Mouse (Mus musculus): ENCODE data around the gene Aqp1.

Aqp1 gene

GRCm38 (mm10) chr6:55335989-55336514 lies at the start of gene Aqp1:
TSS of gene Aqp1 (plus strand) at chr6:55336432.
- DNase-seq (ENCODE audit: low spot score), result peak; percentile 42

DNA sequence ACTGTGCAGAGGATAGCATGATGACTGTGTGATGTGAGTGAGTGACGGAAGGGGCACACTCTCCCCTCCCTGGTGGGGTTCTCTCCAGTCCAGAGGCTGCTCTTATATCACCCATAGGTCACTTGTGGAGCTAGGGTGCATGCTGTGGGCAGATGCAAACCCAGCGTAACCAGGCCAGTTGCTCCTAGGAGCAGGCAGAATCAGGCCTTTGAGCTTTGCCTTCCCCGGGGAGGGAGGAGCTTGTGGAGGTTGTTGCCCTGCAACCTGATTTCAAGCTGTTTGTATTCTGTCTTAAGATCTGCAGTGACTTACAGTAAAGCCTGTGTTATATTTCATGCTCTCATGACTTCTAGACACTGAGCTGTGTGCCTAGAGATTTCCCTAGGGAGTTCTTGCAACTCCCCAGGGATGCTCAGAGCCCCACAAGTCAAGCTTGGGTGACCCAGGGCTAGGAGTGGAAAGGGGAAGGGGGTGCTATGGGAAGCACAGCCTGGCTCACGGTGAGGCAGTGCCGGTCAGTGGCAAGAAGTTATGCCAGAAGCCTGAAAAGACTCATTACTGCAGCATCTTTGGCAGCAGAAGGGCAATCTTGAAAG lies 48.1 kb upstream of the Aqp1 start:
- no peak for DNase-seq (ENCODE audit: low spot score)

DNA sequence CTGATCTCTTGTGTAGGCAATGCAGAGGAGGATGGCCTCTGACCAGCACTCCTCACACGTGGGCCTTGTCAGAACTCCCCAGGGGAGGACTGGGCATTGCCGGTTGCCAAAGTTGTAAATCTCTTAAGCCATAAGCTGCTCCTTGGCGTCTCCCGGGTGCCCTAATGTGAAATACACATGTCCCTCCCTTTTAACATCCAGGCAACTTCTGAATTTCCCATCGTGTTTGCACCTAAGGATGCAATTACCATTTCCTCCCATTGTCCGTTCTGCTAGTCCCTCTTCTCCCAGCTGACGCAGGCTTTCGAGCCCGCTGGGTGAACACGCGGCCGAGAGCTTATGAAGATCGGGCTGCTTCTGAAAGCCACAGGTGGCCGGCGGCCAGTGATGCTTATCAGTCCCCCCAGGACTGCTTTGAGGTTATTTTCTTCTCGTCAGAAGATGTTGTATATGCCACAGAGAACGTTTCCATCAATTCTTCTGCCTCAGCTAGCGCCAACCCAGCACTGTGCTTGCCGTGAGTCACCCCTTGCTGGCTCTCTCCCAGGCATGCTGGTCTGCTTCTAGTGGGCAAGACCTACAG lies 41.6 kb upstream of the Aqp1 start:
- peak; percentile 73 for DNase-seq (ENCODE audit: low spot score)

GRCm38 (mm10) chr6:55295325-55295724 lies 40.9 kb upstream of the Aqp1 start:
- peak; percentile 44 for DNase-seq (ENCODE audit: low spot score)

DNA sequence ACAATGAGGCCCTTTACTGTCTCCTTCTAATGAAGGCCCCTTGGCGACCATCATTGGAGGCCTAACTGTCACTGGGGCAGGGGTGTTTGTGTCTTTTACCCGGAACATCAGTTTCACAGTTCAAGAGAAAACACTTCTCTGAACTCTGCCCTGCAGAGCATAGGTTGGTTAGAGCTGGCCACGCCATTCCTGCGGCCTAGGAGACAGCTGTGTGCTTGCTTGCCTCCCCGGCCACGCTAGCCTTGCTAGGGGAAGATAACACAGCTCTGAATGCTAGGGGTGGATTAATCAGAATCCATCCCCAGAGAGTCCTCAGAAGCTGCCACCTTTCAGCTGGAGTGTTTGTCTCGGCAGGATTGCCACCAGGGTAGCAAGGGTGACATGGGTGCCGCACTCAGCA lies 36.8 kb upstream of the Aqp1 start:
- no peak for DNase-seq (ENCODE audit: low spot score)

GRCm38 (mm10) chr6:55299917-55300316 lies 36.3 kb upstream of the Aqp1 start:
- DNase-seq (ENCODE audit: low spot score), result no peak

DNA sequence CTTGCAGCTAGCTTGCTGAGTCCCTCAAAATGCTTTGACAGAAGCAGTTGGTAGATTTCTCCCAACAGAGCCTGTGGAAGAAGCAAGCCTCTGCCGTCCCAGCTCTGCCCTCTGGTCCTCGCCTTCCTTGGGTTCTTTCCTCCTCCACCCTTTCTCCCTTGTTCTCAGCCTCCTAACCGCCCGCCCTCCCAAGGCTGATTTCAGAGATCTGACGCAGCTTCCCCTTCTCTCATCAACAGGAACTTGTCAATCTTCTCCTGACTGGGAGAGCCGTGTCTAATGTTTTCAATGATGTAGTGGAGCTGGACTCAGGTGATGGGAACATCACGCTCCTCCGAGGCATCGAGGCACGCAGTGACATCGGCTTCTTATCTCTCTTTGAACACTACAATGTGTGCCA lies 35.5 kb upstream of the Aqp1 start:
- DNase-seq (ENCODE audit: low spot score), result no peak

DNA sequence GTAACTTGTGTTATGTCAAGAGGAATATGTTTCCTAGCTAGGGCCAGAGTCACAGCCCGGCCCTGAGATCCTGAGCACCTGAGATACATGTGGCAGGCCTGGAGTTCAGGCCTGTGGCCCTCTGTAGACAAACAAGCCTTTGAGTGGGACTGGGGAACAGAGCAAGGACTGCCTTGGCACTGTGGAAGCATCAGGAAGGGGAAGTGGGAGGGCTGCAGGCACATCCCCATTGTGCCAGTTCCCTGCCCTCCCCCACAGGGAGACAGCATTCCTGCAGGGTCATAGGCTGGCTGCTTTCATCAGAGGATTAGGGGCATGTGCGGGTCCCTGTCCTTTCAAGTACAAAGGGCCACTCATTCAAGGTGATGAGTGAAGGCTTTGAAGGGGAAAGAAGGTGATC lies 26.1 kb upstream of the Aqp1 start:
- no peak for DNase-seq (ENCODE audit: low spot score)

- no peak for DNase-seq (ENCODE audit: low spot score)
These were observed 24.3 kb upstream of the Aqp1 start for GRCm38 (mm10) chr6:55311962-55312361.

- DNase-seq (ENCODE audit: low spot score), result no peak
These were observed 22.3 kb upstream of the Aqp1 start for GRCm38 (mm10) chr6:55313893-55314292.

DNA sequence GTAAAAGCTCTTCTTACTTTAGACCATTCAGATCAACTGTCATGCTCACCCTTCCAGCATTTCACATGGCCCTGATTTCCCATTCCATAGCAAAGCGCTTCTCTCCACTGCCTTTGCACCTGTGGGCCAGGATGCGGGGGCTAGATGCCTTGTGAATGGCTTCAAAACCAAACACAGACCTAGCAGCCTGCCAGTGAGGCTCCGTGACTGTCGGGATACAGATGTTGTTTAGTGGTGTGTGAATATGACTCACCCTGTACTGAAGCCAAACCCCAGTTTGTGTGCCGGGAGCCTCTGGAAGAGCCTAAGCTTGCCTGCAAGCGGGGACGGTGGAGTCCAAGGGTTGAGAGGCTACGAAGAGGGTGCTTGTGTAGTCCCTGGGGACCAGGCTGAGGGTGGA lies 21.6 kb upstream of the Aqp1 start:
- DNase-seq (ENCODE audit: low spot score), result no peak

- no peak for DNase-seq (ENCODE audit: low spot score)
These were observed 17.6 kb upstream of the Aqp1 start for GRCm38 (mm10) chr6:55318597-55318996.

- no peak for DNase-seq (ENCODE audit: low spot score)
These were observed 16.4 kb upstream of the Aqp1 start for GRCm38 (mm10) chr6:55319585-55320551.

- no peak for DNase-seq (ENCODE audit: low spot score)
These were observed 15.3 kb upstream of the Aqp1 start for GRCm38 (mm10) chr6:55320894-55321293.

DNA sequence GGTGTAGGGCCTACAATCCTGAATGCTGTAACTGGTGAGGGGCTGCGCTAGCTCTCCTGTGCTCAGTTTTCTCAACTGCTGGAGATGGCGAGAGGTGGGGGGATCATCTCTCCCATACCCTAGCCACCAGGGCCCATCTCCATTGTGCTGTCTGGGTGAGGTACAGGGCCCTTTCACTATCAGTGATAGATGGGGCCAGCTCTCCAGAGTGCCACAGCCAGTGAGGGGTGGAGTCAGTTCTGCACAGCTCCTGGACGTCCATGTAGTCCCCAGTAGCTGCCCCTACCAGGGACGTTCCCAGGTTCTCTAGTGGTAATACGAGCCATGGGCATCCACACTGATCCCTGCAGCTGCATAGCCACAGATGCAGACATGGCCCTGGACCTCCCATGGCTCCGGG lies 14.7 kb upstream of the Aqp1 start:
- no peak for DNase-seq (ENCODE audit: low spot score)

GRCm38 (mm10) chr6:55322980-55323379 lies 13.3 kb upstream of the Aqp1 start:
- no peak for DNase-seq (ENCODE audit: low spot score)

DNA sequence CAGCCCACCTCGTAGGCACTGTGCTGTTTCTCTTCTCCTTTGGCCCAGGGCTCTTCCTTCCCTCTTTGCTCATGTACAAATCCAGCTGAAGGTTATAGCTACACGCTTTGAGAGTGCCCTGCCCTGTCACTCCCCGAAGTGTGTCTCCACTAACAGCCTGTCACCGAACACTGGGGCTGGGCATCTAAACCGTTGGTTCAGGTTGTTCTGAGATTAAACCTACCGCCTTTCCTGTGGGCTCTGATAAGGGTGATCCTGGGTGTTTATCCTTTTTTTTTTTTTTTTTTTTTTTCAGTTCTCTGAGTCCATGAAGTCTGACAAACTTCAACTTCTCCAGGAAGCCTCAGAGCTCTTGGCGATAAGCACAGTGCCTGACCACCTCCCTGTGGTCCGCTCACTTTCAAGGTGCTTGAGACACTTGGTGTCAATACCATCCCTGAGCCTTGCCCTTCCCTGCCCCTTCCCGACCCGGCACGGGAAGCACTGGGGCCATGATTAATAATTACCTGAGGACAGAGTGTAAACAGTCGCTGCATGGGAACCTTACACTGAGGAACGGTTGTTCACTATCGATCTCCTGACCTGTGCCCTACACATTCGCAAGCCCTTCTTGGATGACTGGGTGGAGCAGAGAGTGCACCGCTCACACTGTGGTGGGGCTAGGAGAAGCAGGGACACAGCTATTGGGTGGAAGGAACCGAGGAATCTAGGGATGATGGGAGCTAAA lies 12.2 kb upstream of the Aqp1 start:
- no peak for DNase-seq (ENCODE audit: low spot score)

- DNase-seq (ENCODE audit: low spot score), result no peak
These were observed 11.4 kb upstream of the Aqp1 start for GRCm38 (mm10) chr6:55324785-55325184.

GRCm38 (mm10) chr6:55326299-55326698 lies 9.9 kb upstream of the Aqp1 start:
- no peak for DNase-seq (ENCODE audit: low spot score)

DNA sequence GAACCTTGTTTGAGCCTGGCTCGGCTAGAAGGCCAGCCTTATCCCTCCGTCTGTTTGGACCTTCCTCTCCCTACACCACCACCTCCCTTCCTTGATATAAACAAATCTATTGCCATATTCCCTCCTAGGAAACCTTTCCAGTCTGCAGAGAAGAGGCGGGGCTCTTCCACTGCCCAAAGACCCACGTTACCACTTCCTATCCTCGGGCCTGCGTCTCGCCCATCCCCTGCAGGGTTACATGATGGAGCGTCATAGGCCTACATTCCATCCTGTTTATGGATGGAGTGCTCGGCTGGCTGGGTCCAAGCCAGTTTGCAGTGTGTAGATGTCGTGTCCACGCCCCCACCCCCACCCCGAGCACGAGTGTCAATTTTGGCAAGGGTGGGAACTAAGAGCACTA lies 8.9 kb upstream of the Aqp1 start:
- no peak for DNase-seq (ENCODE audit: low spot score)

- no peak for DNase-seq (ENCODE audit: low spot score)
These were observed 8.1 kb upstream of the Aqp1 start for GRCm38 (mm10) chr6:55328179-55328578.

- DNase-seq (ENCODE audit: low spot score), result no peak
These were observed 4.9 kb upstream of the Aqp1 start for GRCm38 (mm10) chr6:55331315-55331714.

Data from MN1 (cell line).